Mouse (Mus musculus) heart, adult 2 months (tissue): ENCODE results near the gene Qsox1.

Experiments used
- CTCF ChIP-seq: fragments of 200-600 bp; IDR thresholded peaks from 2 replicates; pipeline ENCODE4 v1.8.1; 2022; ENCODE audit warnings: antibody characterized with exemption, mild to moderate bottlenecking, moderate library complexity
- EP300 ChIP-seq: fragments of 200-500 bp; IDR thresholded peaks from 2 replicates; pipeline ENCODE4 v1.6.1; 2011; ENCODE audit warnings: low read depth, low read length, control low read depth; ENCODE audit not compliant: insufficient read depth
- POLR2A ChIP-seq: fragments of 200-500 bp; IDR thresholded peaks from 2 replicates; pipeline ENCODE4 v1.6.1; 2011; ENCODE audit warnings: mild to moderate bottlenecking, low read depth, low read length, control low read depth; ENCODE audit not compliant: insufficient read depth

DNA sequence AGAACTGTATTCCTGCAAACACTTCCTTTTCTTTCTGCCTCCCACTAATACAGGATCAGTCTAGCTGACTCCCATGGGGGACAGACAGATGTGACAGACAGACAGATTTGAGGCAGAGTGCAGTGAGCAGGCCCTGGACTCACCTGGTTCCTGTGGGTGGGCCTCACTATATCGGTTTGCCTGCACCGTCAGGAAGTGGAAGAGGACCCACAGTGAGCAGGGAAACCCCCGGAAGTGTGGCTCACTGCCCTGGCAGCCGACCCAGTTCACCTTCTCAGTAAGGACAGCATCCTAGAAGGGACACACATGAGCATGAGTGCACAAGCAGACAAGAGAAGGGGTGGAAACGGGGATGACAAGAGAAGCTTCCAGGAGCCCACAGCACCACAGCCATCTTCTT lies 30.3 kb downstream of the Qsox1 start:
- TF ChIP-seq EP300: no peak
- TF ChIP-seq POLR2A: no peak
- TF ChIP-seq CTCF: no peak
